Mouse (Mus musculus) erythroblast, embryonic 14.5 days (primary cell): ENCODE results near the gene Gm43720.

ENCODE experiments used
- GATA1 ChIP-seq: IDR thresholded peaks from 2 replicates; pipeline ENCODE4 v1.6.1; 2012; ENCODE audit warnings: low read length, inconsistent platforms, mixed read lengths
- TAL1 ChIP-seq: IDR thresholded peaks from 3 replicates; pipeline ENCODE4 v1.6.1; 2012; ENCODE audit warnings: low read length, inconsistent platforms, mixed read lengths

- TF ChIP-seq TAL1 (no peak), GATA1 (no peak)
Observed at GRCm38 (mm10) chr5:138262001-138262400, 17.8 kb downstream of the Gm43720 start.
